Comparison of ENCODE assay signal across 8 mouse cellular contexts in genomic region chr12:8454487-8454886, GRCm38 (mm10). TPM values are rescaled to one million over a fixed set of nuclear protein-coding genes. Genes with fewer than 3 reads are reported as not detected.
A peak's percentile ranks its signal among the peaks of the same experiment; 100 is the strongest.
DNase-seq lines count a peak whose midpoint lies in the region; ATAC-seq and TF ChIP-seq lines count a peak whose summit lies in the region.

No protein-coding gene starts in this region.

- peak; percentile 71 for ATAC-seq in forebrain, embryonic 16.5 days
- ATAC-seq in forebrain, embryonic 13.5 days = no peak
- no peak for ATAC-seq in midbrain, postnatal 0 days (ENCODE audit: low FRiP score)
- no peak for ATAC-seq in midbrain, embryonic 14.5 days (ENCODE audit: low FRiP score, low TSS enrichment)
- ATAC-seq in intestine, embryonic 15.5 days = no peak
- ATAC-seq in midbrain, embryonic 16.5 days = no peak

- no peak overlapping the region for H3K4me2 ChIP-seq in forebrain, embryonic 16.5 days (ENCODE audit: low read length)
- no peak overlapping the region for H3K4me2 ChIP-seq in forebrain, embryonic 13.5 days
- H3K4me2 ChIP-seq in midbrain, postnatal 0 days (ENCODE audit: low read depth, low read length, poor library complexity, severe bottlenecking) = no peak overlapping the region
- no peak overlapping the region for H3K4me2 ChIP-seq in midbrain, embryonic 14.5 days (ENCODE audit: low read length)
- H3K4me2 ChIP-seq in intestine, embryonic 15.5 days (replicated peaks) = no peak overlapping the region
- no peak overlapping the region for H3K4me2 ChIP-seq in midbrain, embryonic 16.5 days (ENCODE audit: low read length)

- 48% methylated on average over 3 of the region's 3 CpGs for WGBS in forebrain, embryonic 16.5 days
- 62% methylated on average over 3 of the region's 3 CpGs for WGBS in forebrain, embryonic 13.5 days
- 76% methylated on average over 3 of the region's 3 CpGs for WGBS in midbrain, postnatal 0 days
- WGBS in midbrain, embryonic 14.5 days = 84% methylated on average over 3 of the region's 3 CpGs
- 21% methylated on average over 3 of the region's 3 CpGs for WGBS in olfactory bulb, adult 2 months
- 72% methylated on average over 3 of the region's 3 CpGs for WGBS in intestine, embryonic 15.5 days
- WGBS in midbrain, embryonic 16.5 days = 76% methylated on average over 3 of the region's 3 CpGs

- no peaks in the 10 kb centered on the region for H3K36me3 ChIP-seq in forebrain, embryonic 16.5 days (ENCODE audit: control insufficient read depth, insufficient read depth)
- H3K36me3 ChIP-seq in forebrain, embryonic 13.5 days (ENCODE audit: poor library complexity, severe bottlenecking) = no peaks in the 10 kb centered on the region
- H3K36me3 ChIP-seq in midbrain, postnatal 0 days (ENCODE audit: insufficient read depth, low read length) = no peaks in the 10 kb centered on the region
- no peaks in the 10 kb centered on the region for H3K36me3 ChIP-seq in midbrain, embryonic 14.5 days (ENCODE audit: control insufficient read depth, insufficient read depth, low read length)
- H3K36me3 ChIP-seq in intestine, embryonic 15.5 days = no peaks in the 10 kb centered on the region
- no peaks in the 10 kb centered on the region for H3K36me3 ChIP-seq in midbrain, embryonic 16.5 days (ENCODE audit: control insufficient read depth, insufficient read depth, low read length)

- H3K27me3 ChIP-seq in forebrain, embryonic 16.5 days (replicated peaks; ENCODE audit: control insufficient read depth, insufficient read depth, low read length) = no peaks in the 10 kb centered on the region
- no peaks in the 10 kb centered on the region for H3K27me3 ChIP-seq in forebrain, embryonic 13.5 days
- no peaks in the 10 kb centered on the region for H3K27me3 ChIP-seq in midbrain, postnatal 0 days (ENCODE audit: insufficient read depth, low read length)
- no peaks in the 10 kb centered on the region for H3K27me3 ChIP-seq in midbrain, embryonic 14.5 days (ENCODE audit: control insufficient read depth, insufficient read depth, low read length)
- H3K27me3 ChIP-seq in intestine, embryonic 15.5 days (replicated peaks) = no peaks in the 10 kb centered on the region
- no peaks in the 10 kb centered on the region for H3K27me3 ChIP-seq in midbrain, embryonic 16.5 days (ENCODE audit: control insufficient read depth, insufficient read depth, low read depth, low read length)

- H3K9me3 ChIP-seq in forebrain, embryonic 16.5 days (ENCODE audit: control insufficient read depth, low read length) = no peaks in the 10 kb centered on the region
- H3K9me3 ChIP-seq in forebrain, embryonic 13.5 days (replicated peaks) = no peaks in the 10 kb centered on the region
- no peaks in the 10 kb centered on the region for H3K9me3 ChIP-seq in midbrain, postnatal 0 days (ENCODE audit: low read length)
- H3K9me3 ChIP-seq in midbrain, embryonic 14.5 days (ENCODE audit: control insufficient read depth, low read length) = no peaks in the 10 kb centered on the region
- H3K9me3 ChIP-seq in intestine, embryonic 15.5 days = no peaks in the 10 kb centered on the region
- H3K9me3 ChIP-seq in midbrain, embryonic 16.5 days (replicated peaks; ENCODE audit: control insufficient read depth, low read length, poor library complexity, severe bottlenecking) = no peaks in the 10 kb centered on the region

- no peak for TF ChIP-seq POLR2A in olfactory bulb, adult 2 months (IDR thresholded peaks at IDR 0.05; ENCODE audit: insufficient read depth, low read depth, low read length)

- H3K9ac ChIP-seq in forebrain, embryonic 16.5 days (replicated peaks; ENCODE audit: low read depth, low read length) = no peak overlapping the region
- H3K9ac ChIP-seq in forebrain, embryonic 13.5 days = no peak overlapping the region
- H3K9ac ChIP-seq in midbrain, postnatal 0 days (replicated peaks; ENCODE audit: low read length, poor library complexity, severe bottlenecking) = no peak overlapping the region
- no peak overlapping the region for H3K9ac ChIP-seq in midbrain, embryonic 14.5 days (replicated peaks; ENCODE audit: low read length)
- H3K9ac ChIP-seq in intestine, embryonic 15.5 days = no peak overlapping the region
- H3K9ac ChIP-seq in midbrain, embryonic 16.5 days (ENCODE audit: low read depth, low read length) = no peak overlapping the region

- peaks cover 11% of the 10 kb centered on the region for H3K4me1 ChIP-seq in forebrain, embryonic 16.5 days (replicated peaks; ENCODE audit: control insufficient read depth, insufficient read depth, low read length)
- peaks cover 7% of the 10 kb centered on the region; the same call in 1 of the 2 replicates for H3K4me1 ChIP-seq in forebrain, embryonic 13.5 days
- H3K4me1 ChIP-seq in midbrain, postnatal 0 days (ENCODE audit: insufficient read depth, low read length) = no peaks in the 10 kb centered on the region
- H3K4me1 ChIP-seq in midbrain, embryonic 14.5 days (ENCODE audit: control insufficient read depth, insufficient read depth, low read length) = no peaks in the 10 kb centered on the region
- peaks cover 41% of the 10 kb centered on the region for H3K4me1 ChIP-seq in olfactory bulb, adult 2 months (ENCODE audit: control insufficient read depth, insufficient read depth, low read length)
- peaks cover 20% of the 10 kb centered on the region for H3K4me1 ChIP-seq in intestine, embryonic 15.5 days (replicated peaks)
- no peaks in the 10 kb centered on the region for H3K4me1 ChIP-seq in midbrain, embryonic 16.5 days (ENCODE audit: control insufficient read depth, insufficient read depth, low read length)

- no peak overlapping the region for H3K4me3 ChIP-seq in forebrain, embryonic 16.5 days (replicated peaks; ENCODE audit: low read length)
- H3K4me3 ChIP-seq in forebrain, embryonic 13.5 days = no peak overlapping the region
- no peak overlapping the region for H3K4me3 ChIP-seq in midbrain, postnatal 0 days (ENCODE audit: low read depth, low read length)
- H3K4me3 ChIP-seq in midbrain, embryonic 14.5 days (replicated peaks; ENCODE audit: low read depth, low read length) = no peak overlapping the region
- H3K4me3 ChIP-seq in layer of hippocampus, adult 2 months = no peak overlapping the region
- H3K4me3 ChIP-seq in olfactory bulb, adult 2 months (ENCODE audit: insufficient read depth, low read depth, low read length) = no peak overlapping the region
- no peak overlapping the region for H3K4me3 ChIP-seq in intestine, embryonic 15.5 days (replicated peaks)
- H3K4me3 ChIP-seq in midbrain, embryonic 16.5 days (ENCODE audit: low read depth, low read length) = no peak overlapping the region

- no peak overlapping the region for H3K27ac ChIP-seq in forebrain, embryonic 16.5 days (ENCODE audit: low read length)
- no peak overlapping the region for H3K27ac ChIP-seq in forebrain, embryonic 13.5 days
- H3K27ac ChIP-seq in midbrain, postnatal 0 days (ENCODE audit: low read depth, low read length) = no peak overlapping the region
- H3K27ac ChIP-seq in midbrain, embryonic 14.5 days (replicated peaks; ENCODE audit: low read depth, low read length) = no peak overlapping the region
- peak overlapping the region; percentile 86 for H3K27ac ChIP-seq in layer of hippocampus, adult 2 months
- peak overlapping the region; percentile 50 for H3K27ac ChIP-seq in olfactory bulb, adult 2 months (ENCODE audit: insufficient read depth, low read depth, low read length)
- no peak overlapping the region for H3K27ac ChIP-seq in intestine, embryonic 15.5 days
- no peak overlapping the region for H3K27ac ChIP-seq in midbrain, embryonic 16.5 days (ENCODE audit: low read length)

- no peak for TF ChIP-seq CTCF in midbrain, postnatal 0 days (IDR thresholded peaks at IDR 0.05)
- TF ChIP-seq CTCF in layer of hippocampus, adult 2 months (conservative IDR thresholded peaks at IDR 0.05) = no peak
- TF ChIP-seq CTCF in olfactory bulb, adult 2 months (IDR thresholded peaks at IDR 0.05; ENCODE audit: insufficient read depth, low read depth, low read length) = no peak

- peak; percentile 56 for DNase-seq in midbrain, postnatal 0 days (ENCODE audit: low spot score)
- DNase-seq in midbrain, embryonic 14.5 days = no peak
- DNase-seq in layer of hippocampus, adult 2 months (ENCODE audit: low spot score in 2 of 2) = peak; percentile 57 to 86

RNA-seq across cellular contexts. Expression of gene Rhob, which starts 45.3 kb away (rescaled TPM):
- polyA plus RNA-seq in forebrain, embryonic 16.5 days (2015; fragmentation: Nextera tagmentation; extraction: Ambion mirVana) = 70.3 and 74.9 TPM in 2 replicates
- 40.4 and 42.3 TPM in 2 replicates for polyA plus RNA-seq in forebrain, embryonic 13.5 days (2015; fragmentation: Nextera tagmentation; extraction: Ambion mirVana)
- total RNA-seq in midbrain, postnatal 0 days (2014; rRNA removed) = 323 and 329 TPM in 2 replicates
- polyA plus RNA-seq in midbrain, postnatal 0 days (2015; fragmentation: Nextera tagmentation; extraction: Ambion mirVana) = 74.1 and 75.1 TPM in 2 replicates
- polyA plus RNA-seq in midbrain, embryonic 14.5 days (2014; fragmentation: Nextera tagmentation; extraction: Ambion mirVana) = 111 and 116 TPM in 2 replicates
- total RNA-seq in layer of hippocampus, adult 2 months (2021) = 100 to 1,000 TPM; 359 to 361 TPM
- polyA plus RNA-seq in olfactory bulb, adult 2 months (2012; ENCODE audit: insufficient read depth, insufficient read length, low replicate concordance, missing spikeins) = 196 TPM in 1 of 2 replicates, not detected in the other
- 32.2 and 32.4 TPM in 2 replicates for polyA plus RNA-seq in intestine, embryonic 15.5 days (2015; fragmentation: Nextera tagmentation; extraction: Ambion mirVana)
- polyA plus RNA-seq in midbrain, embryonic 16.5 days (2015; fragmentation: Nextera tagmentation; extraction: Ambion mirVana) = 75.7 and 80.0 TPM in 2 replicates

Comparison
In these comparisons a context has a peak if more than half of its experiments do, and no peak if none do; other contexts are left out.
1. H3K27ac ChIP-seq: peak in layer of hippocampus, adult 2 months (single experiment) and olfactory bulb, adult 2 months (single experiment); none in forebrain, embryonic 16.5 days (single experiment), forebrain, embryonic 13.5 days (single experiment), midbrain, postnatal 0 days (single experiment), midbrain, embryonic 14.5 days (single experiment), intestine, embryonic 15.5 days (single experiment) and midbrain, embryonic 16.5 days (single experiment).